Mouse (Mus musculus) small intestine, adult 2 months (tissue): ENCODE data around the gene Fgd4.
"Not testable (repeated sequence)": the region's sequence is repeated elsewhere in the genome, so short reads cannot be mapped to it uniquely, and the experiment has no call there.

Source experiments
- CTCF ChIP-seq: fragments of 200-500 bp; IDR thresholded peaks from 2 replicates; pipeline ENCODE4 v1.5.1; 2012; ENCODE audit warnings: low read depth, mild to moderate bottlenecking, control low read depth, inconsistent platforms, low read length, moderate library complexity, mixed read lengths; ENCODE audit not compliant: insufficient replicate concordance, insufficient read length; ENCODE audit errors: extremely low read depth
- POLR2A ChIP-seq: fragments of 200-500 bp; IDR thresholded peaks from 2 replicates; pipeline ENCODE4 v1.6.1; 2012; ENCODE audit warnings: low read depth, mild to moderate bottlenecking, control low read depth, inconsistent platforms, low read length, moderate library complexity

DNA sequence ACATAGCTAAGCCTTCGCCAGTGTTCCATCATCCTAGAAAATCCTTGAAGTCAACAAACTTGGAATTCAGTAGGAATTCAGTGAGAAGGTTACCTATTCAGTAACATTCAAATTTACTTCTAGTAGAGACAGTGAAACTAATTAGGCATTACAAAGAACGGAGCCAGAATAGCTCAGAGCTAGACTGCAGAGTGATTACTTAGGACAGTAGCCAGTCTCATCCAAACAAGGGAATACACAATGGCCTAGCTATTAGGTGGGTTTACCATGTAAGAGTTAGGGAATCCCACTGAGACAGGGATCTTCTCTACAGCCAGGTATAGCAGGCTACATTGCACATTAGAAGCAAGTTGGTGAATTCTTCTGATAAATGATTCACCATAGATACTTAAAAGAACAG is 77.5 kb downstream of the Fgd4 start:
- TF ChIP-seq POLR2A, CTCF: not testable (repeated sequence)
